Mouse (Mus musculus) embryo, embryonic 11 days (tissue): ENCODE measurements around the gene Whrn.

Experiments
- DNase-seq: peaks from one replicate; pipeline ENCODE4 v3.0.0-alpha.2; 2015

Gene Whrn

GRCm38 (mm10) chr4:63493351-63494121, 2.3 kb downstream of the Whrn start:
- peak; percentile 38 for DNase-seq

GRCm38 (mm10) chr4:63491521-63491920, 4.3 kb downstream of the Whrn start:
- DNase-seq: no peak

- DNase-seq: no peak
Observed at GRCm38 (mm10) chr4:63490146-63490545, 5.6 kb downstream of the Whrn start.

- no peak for DNase-seq
Observed at GRCm38 (mm10) chr4:63489676-63490075, 6.1 kb downstream of the Whrn start.

- no peak for DNase-seq
Observed at GRCm38 (mm10) chr4:63487916-63488315, 7.9 kb downstream of the Whrn start.

GRCm38 (mm10) chr4:63487256-63487655, 8.5 kb downstream of the Whrn start:
- no peak for DNase-seq

- no peak for DNase-seq
Observed at GRCm38 (mm10) chr4:63486523-63486922, 9.3 kb downstream of the Whrn start.

- DNase-seq: no peak
Observed at GRCm38 (mm10) chr4:63483741-63484140, 12.1 kb downstream of the Whrn start.

- no peak for DNase-seq
Observed at GRCm38 (mm10) chr4:63480845-63481167, 15.0 kb downstream of the Whrn start.

- DNase-seq: peak; percentile 61
Observed at GRCm38 (mm10) chr4:63480098-63480844, 15.5 kb downstream of the Whrn start.

GRCm38 (mm10) chr4:63478036-63478435, 17.8 kb downstream of the Whrn start:
- DNase-seq: no peak

- no peak for DNase-seq
Observed at GRCm38 (mm10) chr4:63476891-63477290, 18.9 kb downstream of the Whrn start.

GRCm38 (mm10) chr4:63475208-63475607, 20.6 kb downstream of the Whrn start:
- DNase-seq: no peak

- peak; percentile 48 for DNase-seq
Observed at GRCm38 (mm10) chr4:63474439-63474838, 21.4 kb downstream of the Whrn start.

GRCm38 (mm10) chr4:63467338-63467737, 28.5 kb downstream of the Whrn start:
- DNase-seq: peak; percentile 37

GRCm38 (mm10) chr4:63466192-63466591, 29.6 kb downstream of the Whrn start:
- no peak for DNase-seq

- no peak for DNase-seq
Observed at GRCm38 (mm10) chr4:63460876-63461525, 34.8 kb downstream of the Whrn start.

GRCm38 (mm10) chr4:63459141-63459789, 36.5 kb downstream of the Whrn start:
- peak; percentile 53 for DNase-seq

- no peak for DNase-seq
Observed at GRCm38 (mm10) chr4:63456547-63456946, 39.2 kb downstream of the Whrn start.

- no peak for DNase-seq
Observed at GRCm38 (mm10) chr4:63453939-63454513, 41.8 kb downstream of the Whrn start.

GRCm38 (mm10) chr4:63452555-63452954, 43.2 kb downstream of the Whrn start:
- no peak for DNase-seq

GRCm38 (mm10) chr4:63450551-63450950, 45.2 kb downstream of the Whrn start:
- no peak for DNase-seq
